Mouse (Mus musculus): ENCODE data around the gene Tmem220.

The Tmem220 gene

GRCm38 (mm10) chr11:67054754-67055365 lies 29.9 kb downstream of the Tmem220 start:
- no peak for DNase-seq (ENCODE audit: low read depth, low spot score)

GRCm38 (mm10) chr11:67061311-67061710 lies 36.4 kb downstream of the Tmem220 start:
- DNase-seq (ENCODE audit: low read depth, low spot score), result no peak

DNA sequence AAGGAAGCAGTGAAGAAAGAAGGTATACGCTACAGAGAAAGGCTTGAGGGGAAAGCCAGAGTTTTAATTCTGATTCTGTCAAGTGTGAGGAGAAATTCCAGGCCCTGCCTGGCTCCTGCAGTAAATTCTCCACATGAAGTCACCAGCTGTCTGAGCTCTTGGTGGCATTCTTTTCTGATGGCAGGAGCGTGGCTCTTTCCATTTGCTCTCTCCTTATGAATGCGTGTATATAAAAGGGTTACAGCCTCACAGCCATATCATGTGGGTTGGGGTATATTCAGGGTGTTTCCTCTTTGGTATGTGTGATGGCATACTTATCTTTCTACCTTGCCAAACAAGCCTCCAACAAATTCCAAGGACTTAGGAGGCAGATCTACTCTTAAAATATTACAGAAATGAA lies 37.8 kb downstream of the Tmem220 start:
- DNase-seq (ENCODE audit: low read depth, low spot score), result no peak

DNA sequence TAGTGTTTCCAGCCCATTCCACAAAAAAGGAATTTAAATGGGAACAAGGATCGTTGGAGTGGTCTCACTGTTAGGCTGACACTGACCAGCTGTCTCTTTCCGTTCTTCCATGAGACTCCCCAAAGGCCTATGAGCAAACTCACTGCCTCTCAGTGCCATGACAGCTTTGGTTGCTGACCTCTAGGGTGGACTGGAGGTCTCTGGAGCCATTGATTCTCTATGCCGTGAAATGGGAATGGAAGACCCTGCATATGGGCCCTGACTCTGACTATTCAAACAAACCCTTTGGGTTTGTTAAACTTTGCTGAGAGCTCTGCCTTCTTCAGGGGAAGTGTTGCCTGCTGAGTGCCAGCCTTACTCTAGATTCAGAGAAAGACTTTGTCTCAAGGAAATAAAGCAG lies 42.8 kb downstream of the Tmem220 start:
- DNase-seq (ENCODE audit: low read depth, low spot score), result no peak

DNA sequence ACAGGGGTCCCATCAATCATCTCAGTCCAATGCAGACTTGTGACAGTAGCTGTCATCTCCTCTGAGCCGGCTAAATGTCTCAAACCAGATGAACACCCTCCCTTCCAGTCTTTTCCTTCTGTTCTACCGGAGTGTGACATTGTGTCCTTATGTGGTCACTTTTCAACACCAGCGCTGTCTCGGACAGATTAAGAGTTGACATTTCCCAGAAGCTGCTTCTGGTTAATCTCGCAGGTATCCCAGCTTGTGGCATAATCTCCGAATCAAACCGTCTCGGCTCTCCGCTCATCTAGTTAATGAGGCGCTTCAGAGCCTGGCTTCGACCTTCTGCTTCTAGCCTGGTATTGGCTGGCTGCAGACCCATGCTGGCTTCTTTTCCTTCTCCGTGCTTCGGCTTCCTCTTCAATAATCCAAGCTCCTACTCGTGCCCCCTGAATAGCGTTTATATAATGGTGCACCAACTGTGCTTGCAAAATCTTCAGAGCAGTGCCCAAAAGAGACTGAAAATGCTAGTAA lies 47.7 kb downstream of the Tmem220 start:
- no peak for DNase-seq (ENCODE audit: low read depth, low spot score)

- DNase-seq (ENCODE audit: low read depth, low spot score), result no peak
Measured at GRCm38 (mm10) chr11:67075036-67075435, 50.1 kb downstream of the Tmem220 start.

GRCm38 (mm10) chr11:67076781-67077180 lies 51.8 kb downstream of the Tmem220 start:
- no peak for DNase-seq (ENCODE audit: low read depth, low spot score)

DNA sequence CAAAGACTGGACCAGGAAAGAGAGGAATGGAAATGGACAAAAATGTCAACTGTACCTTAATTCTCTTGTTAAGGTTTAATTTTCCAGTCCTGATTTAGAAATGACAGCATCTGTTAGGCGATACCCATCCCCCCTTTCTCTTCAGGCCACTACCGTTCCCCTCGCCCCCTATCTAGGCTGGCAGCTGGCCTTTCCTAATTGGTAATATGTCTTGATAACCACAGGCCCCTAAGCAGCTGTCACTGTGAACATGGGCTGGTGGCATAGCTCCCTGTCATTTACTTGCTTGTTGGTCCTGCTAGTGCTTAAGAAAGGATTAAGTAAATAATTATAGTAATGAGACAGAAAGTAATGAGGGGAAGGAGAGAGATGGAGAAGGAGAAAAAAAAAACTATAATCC lies 52.5 kb downstream of the Tmem220 start:
- DNase-seq (ENCODE audit: low read depth, low spot score), result no peak

- no peak for DNase-seq (ENCODE audit: low read depth, low spot score)
Measured at GRCm38 (mm10) chr11:67078000-67078399, 53.0 kb downstream of the Tmem220 start, which contains the start of gene Myh3. Gene Myh3 (plus strand): TSS chr11:67078300.

- no peak for DNase-seq (ENCODE audit: low read depth, low spot score)
Measured at GRCm38 (mm10) chr11:67078888-67079287, 53.9 kb downstream of the Tmem220 start.

GRCm38 (mm10) chr11:67079740-67080139 lies 54.8 kb downstream of the Tmem220 start:
- no peak for DNase-seq (ENCODE audit: low read depth, low spot score)

GRCm38 (mm10) chr11:67080168-67080567 lies 55.2 kb downstream of the Tmem220 start:
- DNase-seq (ENCODE audit: low read depth, low spot score), result peak; percentile 92

DNA sequence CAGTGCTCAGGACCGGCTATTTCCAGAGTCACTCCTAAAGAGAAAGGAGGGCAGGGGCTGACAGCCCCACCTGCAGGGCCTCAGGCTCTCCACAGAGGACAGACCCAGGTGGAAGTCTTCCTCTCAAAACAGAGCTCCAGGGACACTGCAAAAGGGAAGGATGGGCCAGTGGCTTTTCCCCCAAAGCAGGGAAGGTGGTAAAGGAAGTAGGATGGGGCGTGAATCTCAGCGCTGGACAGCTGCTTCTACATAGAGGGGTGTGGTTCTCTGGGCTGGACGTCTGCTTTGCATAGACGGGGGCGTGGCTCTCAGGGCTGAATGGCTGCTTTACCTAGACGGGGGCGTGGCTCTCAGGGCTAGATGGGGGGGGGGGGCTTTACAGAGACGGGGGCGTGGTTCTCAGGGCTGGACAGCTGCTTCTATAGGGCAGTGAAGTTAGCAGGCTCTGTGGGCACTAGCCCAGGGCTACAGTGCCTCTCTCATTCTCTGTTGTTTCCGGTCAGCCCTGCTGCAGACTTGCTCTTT lies 56.2 kb downstream of the Tmem220 start:
- peak; percentile 93 for DNase-seq (ENCODE audit: low read depth, low spot score)

- DNase-seq (ENCODE audit: low read depth, low spot score), result no peak
Measured at GRCm38 (mm10) chr11:67082188-67082587, 57.2 kb downstream of the Tmem220 start.

DNA sequence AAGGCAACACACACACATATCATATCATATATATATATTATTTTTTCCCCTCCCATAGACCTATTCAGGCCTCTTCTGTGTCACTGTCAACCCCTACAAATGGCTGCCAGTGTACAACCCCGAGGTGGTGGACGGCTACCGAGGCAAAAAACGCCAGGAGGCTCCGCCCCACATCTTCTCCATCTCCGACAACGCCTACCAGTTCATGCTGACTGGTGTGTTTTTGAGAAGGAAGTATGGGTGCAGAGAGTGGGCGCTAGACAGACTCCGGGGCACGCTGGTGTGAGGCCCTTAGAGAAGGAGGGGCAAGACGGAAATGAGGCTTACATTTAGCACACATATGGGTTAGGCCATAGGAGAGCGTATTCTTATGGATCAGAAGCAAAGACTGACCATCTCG lies 57.8 kb downstream of the Tmem220 start:
- no peak for DNase-seq (ENCODE audit: low read depth, low spot score)

DNA sequence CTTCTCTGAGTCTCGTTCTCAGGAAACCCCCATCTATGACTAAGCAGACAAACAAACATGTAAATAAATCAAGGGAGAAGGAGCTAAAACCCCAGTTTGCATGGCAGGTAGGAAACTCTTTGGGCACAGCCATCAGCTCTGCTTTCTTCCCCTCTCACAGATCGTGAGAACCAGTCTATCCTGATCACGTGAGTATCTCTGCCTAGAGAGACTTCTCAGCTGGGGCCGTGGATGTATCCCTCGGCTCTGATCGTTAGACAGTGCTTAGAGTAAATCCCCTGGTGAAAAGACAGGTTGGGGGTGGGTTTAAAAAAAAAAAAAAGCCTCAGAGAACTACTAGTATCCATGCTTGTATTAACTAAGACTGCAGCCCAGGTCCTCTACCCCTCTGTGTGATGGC lies 58.3 kb downstream of the Tmem220 start:
- no peak for DNase-seq (ENCODE audit: low read depth, low spot score)

DNA sequence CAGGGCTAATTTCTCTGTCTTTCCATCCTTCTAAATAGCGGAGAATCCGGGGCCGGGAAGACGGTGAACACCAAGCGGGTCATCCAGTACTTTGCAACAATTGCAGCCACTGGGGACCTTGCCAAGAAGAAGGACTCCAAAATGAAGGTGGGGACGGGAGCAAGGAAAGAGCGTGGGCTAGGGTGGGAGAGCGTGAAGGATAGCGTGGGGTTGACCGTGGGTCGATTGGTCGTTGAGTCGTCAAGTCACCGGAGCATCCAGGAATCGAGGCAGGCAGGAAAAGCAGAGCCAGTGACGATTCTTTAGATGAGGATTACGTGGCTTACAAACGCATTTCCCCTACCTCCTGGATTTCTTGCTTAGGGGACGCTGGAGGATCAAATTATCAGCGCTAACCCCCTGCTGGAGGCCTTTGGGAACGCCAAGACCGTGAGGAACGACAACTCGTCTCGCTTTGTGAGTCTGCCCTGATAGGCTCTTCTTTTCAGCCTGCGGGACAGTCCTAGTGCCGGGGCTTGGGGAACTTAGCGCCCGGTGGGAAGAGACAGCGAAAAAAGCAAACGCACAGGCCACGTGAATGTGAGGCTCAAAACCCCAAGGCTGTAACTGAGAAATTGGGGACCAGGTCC lies 58.9 kb downstream of the Tmem220 start:
- DNase-seq (ENCODE audit: low read depth, low spot score), result peak; percentile 88

Data from R1 (cell line).